Mouse (Mus musculus) G1E (cell line): ENCODE data around the gene Sptb. TPM values are rescaled to one million over a fixed set of nuclear protein-coding genes. Genes with fewer than 3 reads are reported as not detected.

Experiments
- ATAC-seq: 2 replicates; pipeline ENCODE4 v1.8.0; 2016; ENCODE audit warnings: mild to moderate bottlenecking; ENCODE audit not compliant: insufficient number of reproducible peaks, poor library complexity, low FRiP score, severe bottlenecking; ENCODE audit errors: extremely low read depth
- DNase-seq: peaks from one replicate; pipeline ENCODE4 v3.0.0; 2012; ENCODE audit warnings: low spot score
- H3K27me3 ChIP-seq: 2 replicates; pipeline ENCODE4 v1.6.1; 2012; ENCODE audit warnings: mild to moderate bottlenecking, low read length, inconsistent platforms; ENCODE audit not compliant: insufficient read depth
- H3K36me3 ChIP-seq: replicated peaks from 2 replicates; pipeline ENCODE3; 2012; ENCODE audit warnings: mild to moderate bottlenecking, inconsistent platforms
- H3K4me1 ChIP-seq: 2 replicates; pipeline ENCODE4 v1.6.1; 2012; ENCODE audit warnings: low read depth, low read length, inconsistent platforms, mixed read lengths; ENCODE audit not compliant: insufficient read depth
- H3K4me3 ChIP-seq: 2 replicates; pipeline ENCODE4 v1.5.1; 2012; ENCODE audit warnings: low read depth, mild to moderate bottlenecking, inconsistent platforms, low read length, moderate library complexity, mixed read lengths
- H3K9me3 ChIP-seq: replicated peaks from 2 replicates; pipeline ENCODE4 v1.6.1; 2012; ENCODE audit warnings: inconsistent platforms
- CTCF ChIP-seq: IDR thresholded peaks from 2 replicates; pipeline ENCODE4 v1.5.1; 2012; ENCODE audit warnings: low read depth, low read length, inconsistent platforms, mixed read lengths
- GATA1 ChIP-seq: IDR thresholded peaks from 2 replicates; pipeline ENCODE4 v1.6.1; 2012; ENCODE audit warnings: borderline replicate concordance, low read length, inconsistent platforms, mixed read lengths
- GATA2 ChIP-seq: IDR thresholded peaks from 2 replicates; pipeline ENCODE4 v1.6.1; 2012; ENCODE audit warnings: low read depth, low read length, inconsistent platforms, borderline replicate concordance
- POLR2AphosphoS5 ChIP-seq: IDR thresholded peaks from 2 replicates; pipeline ENCODE4 v1.6.1; 2012; ENCODE audit warnings: low read depth, low read length, inconsistent platforms; ENCODE audit not compliant: insufficient replicate concordance
- TAL1 ChIP-seq: conservative IDR thresholded peaks from 2 replicates; pipeline ENCODE4 v1.6.1; 2012; ENCODE audit warnings: low read depth, low read length, inconsistent platforms, mixed read lengths
- polyA plus RNA-seq: library from polyadenylated mRNA; stranded (reverse); fragments of >175 nt; gene quantifications from 2 replicates; pipeline ENCODE4 v1.2.3, GENCODE M21; 2012
- total RNA-seq, 2 experiments: library from RNA; stranded (forward) in 1 of 2; stranded (reverse) in 1 of 2; fragments of 200-1000 nt in 1 of 2; fragments of >200 nt in 1 of 2; fragmentation: Nextera tagmentation in 1 of 2; gene quantifications; 2 replicates each; pipeline ENCODE4 v1.2.3; 2014 to 2017

Sptb gene
- total and polyA plus RNA-seq, 3 experiments, result 78.7 to 231 (median 169) TPM

DNA sequence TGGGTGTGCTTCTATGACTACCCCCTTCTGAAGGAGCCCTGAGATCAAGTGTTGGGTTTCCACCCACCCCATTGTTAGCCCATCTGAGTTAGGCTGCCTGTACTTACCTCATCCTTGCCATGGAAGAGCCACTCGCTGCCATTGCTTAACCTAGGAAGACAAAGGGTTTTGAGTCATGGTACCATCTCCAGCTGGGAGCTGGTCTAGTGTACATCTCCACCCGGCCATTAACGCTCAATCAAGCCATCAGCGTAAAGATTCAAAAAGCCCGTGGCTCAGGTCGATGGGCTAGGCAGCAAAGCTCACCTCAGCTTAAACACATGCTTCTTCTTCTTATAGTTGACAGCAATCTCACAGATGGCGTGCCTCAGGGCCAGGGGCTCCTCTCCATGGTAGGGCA lies 126.9 kb downstream of the Sptb start:
- TF ChIP-seq CTCF (no peak), GATA2 (no peak), TAL1 (no peak), POLR2AphosphoS5 (no peak), GATA1 (no peak)
- H3K27me3 ChIP-seq, result peaks cover 79% of the 10 kb centered on the region
- H3K9me3 ChIP-seq, result peaks cover 2% of the 10 kb centered on the region; the same call in 1 of the 2 replicates
- DNase-seq, result no peak
- H3K36me3 ChIP-seq, result peaks cover 3% of the 10 kb centered on the region
- H3K4me3 ChIP-seq, result no peak overlapping the region
- no peak for ATAC-seq
- peaks cover 14% of the 10 kb centered on the region for H3K4me1 ChIP-seq

DNA sequence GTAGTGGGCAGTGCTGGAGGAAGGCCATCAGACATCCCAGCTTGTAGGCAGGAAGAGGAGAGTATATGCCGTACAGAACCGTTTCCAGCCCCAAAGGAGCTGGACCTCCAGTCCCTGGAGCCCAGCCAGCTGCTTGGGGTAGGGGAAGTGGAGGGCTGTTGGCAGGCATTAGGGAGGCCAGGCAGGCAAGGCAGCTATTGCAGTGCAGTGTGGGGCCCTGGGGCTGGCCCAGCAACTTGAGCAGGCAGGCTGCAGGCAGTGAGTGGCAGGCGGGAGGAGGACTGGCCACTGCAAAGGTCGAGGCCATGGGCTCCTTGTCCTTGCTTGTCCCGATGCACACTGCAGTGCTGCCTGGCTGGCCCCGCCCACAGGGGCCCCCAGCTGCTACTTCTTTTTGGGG lies 127.5 kb downstream of the Sptb start:
- Histone ChIP-seq H3K4me1 (peaks cover 20% of the 10 kb centered on the region), H3K27me3 (peaks cover 79% of the 10 kb centered on the region), H3K36me3 (peaks cover 8% of the 10 kb centered on the region), H3K4me3 (peak overlapping the region; percentile 27; the same call in 1 of the 2 replicates), H3K9me3 (peaks cover 2% of the 10 kb centered on the region; the same call in 1 of the 2 replicates)
- TF ChIP-seq POLR2AphosphoS5, result no peak
- no peak for ATAC-seq
- DNase-seq, result no peak

DNA sequence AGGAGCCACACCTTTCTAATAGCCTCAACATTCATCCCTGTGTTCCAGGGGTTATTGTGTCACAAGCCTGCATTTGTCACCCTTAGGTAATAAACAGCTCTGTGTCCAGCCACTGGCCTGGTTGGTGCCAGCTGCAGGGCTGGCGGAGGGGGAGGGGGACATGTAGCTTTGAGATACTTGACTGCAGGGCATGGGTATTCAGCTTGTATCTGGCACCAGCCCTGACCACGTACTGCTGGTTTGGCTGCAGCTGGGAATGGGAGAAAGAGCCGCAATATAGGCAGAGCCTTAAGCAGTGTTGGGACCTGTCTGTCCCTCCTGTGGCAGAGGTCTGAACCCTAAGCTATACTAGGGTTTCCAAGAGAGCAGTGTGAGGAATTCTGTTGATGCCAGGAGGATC lies 128.2 kb downstream of the Sptb start:
- Histone ChIP-seq H3K4me3 (no peak overlapping the region), H3K9me3 (peaks cover 2% of the 10 kb centered on the region; the same call in 1 of the 2 replicates), H3K4me1 (peaks cover 27% of the 10 kb centered on the region), H3K36me3 (peaks cover 15% of the 10 kb centered on the region), H3K27me3 (peaks cover 79% of the 10 kb centered on the region)
- ATAC-seq, result no peak
- no peak for DNase-seq
- TF ChIP-seq TAL1 (no peak), POLR2AphosphoS5 (no peak), CTCF (no peak), GATA1 (no peak), GATA2 (no peak)

DNA sequence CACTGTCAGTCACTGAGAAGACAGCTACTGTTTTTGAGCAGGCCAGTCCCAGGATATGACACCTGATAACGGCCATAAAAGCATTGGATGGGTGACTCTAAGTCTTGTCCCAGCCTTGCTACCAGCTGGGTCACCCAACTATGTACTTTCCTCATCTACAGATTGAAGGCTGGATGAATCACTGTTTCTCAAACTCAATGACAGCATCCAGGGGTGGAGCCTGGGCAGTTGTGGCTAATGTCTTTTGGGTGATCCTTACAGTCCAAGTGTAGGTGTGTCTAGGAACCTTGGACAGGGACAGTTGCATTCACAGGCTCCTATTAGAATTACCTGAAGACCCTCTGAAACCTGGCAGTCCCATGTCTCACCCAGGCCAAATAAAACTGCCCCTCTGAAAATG lies 130.5 kb downstream of the Sptb start:
- H3K36me3 ChIP-seq, result peaks cover 27% of the 10 kb centered on the region
- no peaks in the 10 kb centered on the region for H3K9me3 ChIP-seq
- peaks cover 50% of the 10 kb centered on the region for H3K4me1 ChIP-seq
- TF ChIP-seq POLR2AphosphoS5 (no peak), CTCF (no peak), TAL1 (no peak), GATA1 (no peak), GATA2 (no peak)
- DNase-seq, result no peak
- peaks cover 88% of the 10 kb centered on the region for H3K27me3 ChIP-seq
- no peak for ATAC-seq
- H3K4me3 ChIP-seq, result no peak overlapping the region

DNA sequence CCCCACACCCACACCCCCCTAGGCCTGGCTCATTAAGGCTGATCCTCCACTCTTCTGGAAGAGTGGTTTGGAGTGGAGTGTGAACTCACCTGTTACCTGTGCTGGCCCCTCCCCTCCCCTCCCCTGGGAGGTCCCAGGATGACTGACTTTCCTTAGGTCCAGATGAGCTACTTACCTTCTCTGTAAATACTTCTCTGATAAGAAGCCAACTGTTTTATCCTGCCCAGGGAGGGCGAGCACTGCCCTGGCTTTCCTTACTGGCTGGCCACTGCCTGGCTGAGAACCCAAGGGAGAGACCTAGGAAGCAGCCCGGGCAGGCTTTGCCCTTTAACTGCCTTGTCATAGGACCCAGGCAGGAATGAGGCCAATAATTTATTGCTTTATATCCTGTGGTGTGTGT lies 131.9 kb downstream of the Sptb start:
- H3K4me3 ChIP-seq, result no peak overlapping the region
- no peak for DNase-seq
- peaks cover 52% of the 10 kb centered on the region for H3K4me1 ChIP-seq
- peaks cover 31% of the 10 kb centered on the region for H3K36me3 ChIP-seq
- TF ChIP-seq POLR2AphosphoS5, result no peak
- no peak for TF ChIP-seq GATA1
- no peak for TF ChIP-seq CTCF
- no peak for TF ChIP-seq TAL1
- no peak for TF ChIP-seq GATA2
- H3K27me3 ChIP-seq, result peaks cover 93% of the 10 kb centered on the region
- H3K9me3 ChIP-seq, result no peaks in the 10 kb centered on the region
- no peak for ATAC-seq

DNA sequence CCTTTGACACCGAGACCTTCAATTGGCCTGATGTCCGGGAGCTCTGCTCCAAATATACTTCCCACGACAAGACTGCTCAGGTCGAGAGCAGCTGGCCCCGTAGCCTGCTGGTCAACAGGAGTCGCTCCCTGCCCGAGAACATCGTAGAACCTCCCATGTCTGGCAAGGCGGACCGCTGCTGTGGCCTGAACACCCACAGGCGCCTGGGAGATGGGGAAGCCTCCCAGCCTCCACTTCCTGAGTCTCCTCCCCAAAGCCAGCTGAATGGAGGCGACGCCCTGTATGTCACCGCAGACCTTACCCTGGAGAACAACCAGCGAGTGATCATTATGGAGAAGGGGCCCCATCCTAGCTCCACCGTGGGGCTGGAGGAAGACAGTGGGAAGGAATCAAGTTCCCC lies 132.5 kb downstream of the Sptb start:
- H3K9me3 ChIP-seq, result no peaks in the 10 kb centered on the region
- peaks cover 37% of the 10 kb centered on the region for H3K36me3 ChIP-seq
- peaks cover 49% of the 10 kb centered on the region for H3K4me1 ChIP-seq
- ATAC-seq (no peak), DNase-seq (peak; percentile 57)
- peaks cover 93% of the 10 kb centered on the region for H3K27me3 ChIP-seq
- TF ChIP-seq POLR2AphosphoS5 (no peak), TAL1 (no peak), CTCF (no peak), GATA1 (no peak), GATA2 (no peak)
- H3K4me3 ChIP-seq, result peak overlapping the region; percentile 30; the same call in 1 of the 2 replicates
